Mouse (Mus musculus) gonadal fat pad, adult 2 months (tissue): ENCODE measurements at regions not wholly inside any gene's neighbourhood (a gene's known extent, or its start where the extent isn't known, plus 50 kb on each side); places are given as distances from the start of the nearest gene placed in this dataset.

ENCODE experiments used
- DNase-seq: peaks from one replicate; pipeline ENCODE4 v3.0.0-alpha.2; 2012; ENCODE audit warnings: low read depth

DNA sequence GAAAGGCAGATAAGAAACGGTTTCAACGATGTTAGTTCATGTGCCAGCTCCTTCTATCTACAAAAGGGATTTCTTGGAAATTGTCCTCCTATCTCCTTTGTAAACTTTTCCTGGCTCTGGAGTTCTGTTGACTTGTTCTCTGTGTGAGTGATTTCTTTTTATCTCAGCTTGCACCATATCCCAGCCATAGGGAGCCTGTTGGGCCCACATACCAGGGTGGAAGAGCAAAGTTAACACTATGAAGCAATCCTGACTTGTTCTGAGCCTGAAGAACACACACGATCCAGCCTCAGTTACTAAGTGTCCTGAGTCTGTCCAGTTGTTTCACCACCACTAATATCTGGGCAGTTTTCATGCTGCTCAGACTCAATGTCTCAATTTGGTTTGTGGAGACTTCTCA lies 192.1 kb upstream of the Ptbp2 start:
- DNase-seq, result no peak

DNA sequence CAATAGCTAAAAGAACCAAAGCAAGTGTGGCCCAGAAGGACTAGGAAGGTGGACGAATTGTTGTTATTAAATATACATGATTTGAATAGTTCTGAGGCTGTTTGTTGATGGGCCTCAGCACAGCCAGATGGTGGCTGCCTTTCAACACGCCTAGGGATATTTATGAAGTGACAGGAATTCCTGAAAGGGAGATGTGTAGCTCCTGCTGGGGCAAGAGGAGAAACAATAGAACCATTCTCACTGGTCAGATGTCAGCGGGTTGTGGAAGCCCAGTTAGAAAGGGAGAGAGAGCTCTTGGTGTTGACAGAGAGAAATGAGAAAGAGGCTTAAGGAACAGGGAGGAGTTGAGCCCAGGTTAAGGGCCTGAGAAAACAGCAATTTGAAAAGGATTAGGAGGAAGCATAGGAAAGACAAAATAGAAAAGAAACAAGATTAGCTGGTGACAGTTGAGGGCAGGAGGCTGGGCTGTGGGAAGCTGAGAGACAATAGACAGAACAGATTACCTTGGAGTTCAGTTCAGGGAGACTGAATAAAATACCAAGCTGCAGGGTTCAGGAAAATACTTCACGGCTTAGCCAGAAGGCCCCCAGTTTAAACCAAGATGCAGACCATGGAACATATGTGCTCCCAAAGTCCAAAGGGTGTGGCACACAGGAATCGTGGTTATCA lies 174.7 kb upstream of the Ptbp2 start:
- DNase-seq, result no peak

DNA sequence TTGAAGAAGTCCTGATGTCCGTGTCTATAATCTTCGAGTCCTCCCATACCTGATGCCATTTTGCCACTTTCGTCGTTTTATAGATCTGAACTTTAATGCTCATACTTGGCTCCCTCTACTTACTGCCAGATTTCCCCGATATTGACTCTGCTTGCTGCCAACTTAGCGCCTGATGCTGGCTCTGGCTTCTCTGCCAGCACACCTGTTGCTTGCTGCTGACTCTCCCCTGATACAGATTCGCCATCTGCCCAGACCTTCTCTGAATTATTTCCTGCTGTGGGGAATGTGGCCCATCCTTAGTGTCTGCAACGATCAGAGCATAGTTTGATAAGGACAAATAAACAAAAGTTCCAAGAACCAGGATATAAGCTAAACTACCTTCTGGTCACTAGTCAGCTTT lies 173.3 kb upstream of the Ptbp2 start:
- no peak for DNase-seq

DNA sequence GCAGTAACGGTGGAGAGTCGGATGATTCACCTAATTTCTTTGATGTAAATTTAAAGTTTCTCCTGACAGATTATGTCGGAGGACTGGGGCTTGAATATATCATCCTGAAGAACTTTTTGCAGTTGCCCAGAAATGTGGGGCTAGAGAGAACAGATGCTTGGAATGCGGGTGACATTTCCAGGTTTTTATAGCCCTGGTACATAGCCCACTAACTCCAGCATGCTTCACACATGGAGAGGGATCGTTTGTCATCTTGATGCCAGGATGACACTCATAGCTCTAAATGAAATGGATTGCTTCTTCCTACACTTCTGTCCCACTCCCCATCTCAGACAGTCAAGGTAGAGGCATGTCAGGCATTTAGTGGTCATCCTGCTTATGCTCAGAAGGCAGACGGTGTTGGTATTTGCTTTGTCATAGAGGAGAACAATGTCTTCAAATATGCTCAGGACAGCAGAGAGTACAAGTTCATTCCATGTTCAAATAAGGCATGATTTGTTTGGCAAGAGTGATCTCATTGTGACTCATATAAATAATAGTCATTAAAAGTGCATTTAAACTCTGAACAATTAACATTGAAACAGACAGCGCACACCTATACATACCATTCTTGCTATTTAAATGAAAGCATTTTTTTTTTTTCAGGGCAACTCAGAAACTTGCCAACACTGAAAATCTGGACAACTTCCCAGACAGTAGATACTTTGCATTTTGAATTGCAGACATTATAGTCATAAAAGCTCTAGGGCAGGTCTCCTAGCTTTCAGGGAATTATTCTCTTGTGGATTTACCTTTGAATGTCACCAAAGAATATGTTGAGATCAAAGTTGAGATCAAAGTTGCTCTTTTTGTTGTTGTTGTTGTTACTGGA lies 171.7 kb upstream of the Ptbp2 start:
- no peak for DNase-seq

DNA sequence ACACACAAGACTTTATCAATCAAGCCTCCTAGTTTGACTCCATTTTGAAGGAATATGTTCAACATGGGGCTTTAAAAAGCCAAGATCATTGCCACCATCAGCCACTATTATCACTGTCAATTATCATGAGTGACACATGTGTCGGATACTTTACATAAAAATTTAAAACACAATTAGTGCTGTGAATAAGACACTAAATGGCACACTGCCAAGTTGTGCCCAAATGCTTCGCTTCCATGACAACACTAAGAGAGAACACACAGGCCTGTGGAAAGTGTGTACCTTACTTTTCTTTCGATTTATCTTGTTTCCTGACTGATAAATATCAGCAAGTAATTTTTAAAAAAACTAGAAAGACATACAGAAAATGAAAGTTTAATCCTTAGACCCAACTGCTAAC lies 166.5 kb upstream of the Ptbp2 start:
- DNase-seq, result no peak

DNA sequence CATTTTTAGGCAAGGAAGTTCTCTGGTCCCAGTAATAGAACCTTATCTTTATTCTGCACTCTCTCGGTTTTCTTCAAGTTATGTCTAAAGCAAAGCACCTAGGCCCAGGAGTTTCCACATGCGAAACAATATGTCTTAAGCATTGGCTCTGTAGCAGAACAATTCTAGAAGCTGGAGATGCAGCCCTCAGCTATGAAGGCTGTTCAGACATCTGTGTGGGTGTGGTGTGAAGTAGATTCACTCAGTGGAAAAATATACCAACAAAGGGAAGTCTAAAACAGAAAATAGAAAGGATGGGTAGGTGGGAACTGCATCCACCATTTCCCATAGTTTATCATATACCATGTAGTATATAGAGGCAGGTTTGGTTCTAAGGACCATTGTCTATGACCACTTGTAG lies 165.8 kb upstream of the Ptbp2 start:
- DNase-seq, result no peak

DNA sequence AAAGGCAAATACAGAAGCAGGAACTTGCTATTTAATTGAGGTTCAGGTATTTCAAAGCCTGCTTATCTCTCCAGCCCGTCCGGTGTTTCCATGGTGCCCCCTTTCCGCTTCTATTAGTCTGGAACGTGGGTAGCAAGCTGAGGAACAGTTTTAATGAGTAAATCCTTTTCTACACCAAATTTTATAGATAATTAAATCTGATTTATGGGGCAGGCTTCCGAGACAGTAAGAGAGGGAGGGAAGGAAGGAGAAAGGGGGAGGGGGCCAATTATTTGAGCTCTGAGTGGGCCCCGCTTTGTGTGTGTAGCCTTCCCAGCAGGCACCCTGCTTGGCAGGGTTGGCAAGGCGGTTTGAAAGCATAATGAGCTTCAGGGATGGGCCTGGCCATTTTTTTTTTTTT lies 165.4 kb upstream of the Ptbp2 start:
- DNase-seq, result no peak

DNA sequence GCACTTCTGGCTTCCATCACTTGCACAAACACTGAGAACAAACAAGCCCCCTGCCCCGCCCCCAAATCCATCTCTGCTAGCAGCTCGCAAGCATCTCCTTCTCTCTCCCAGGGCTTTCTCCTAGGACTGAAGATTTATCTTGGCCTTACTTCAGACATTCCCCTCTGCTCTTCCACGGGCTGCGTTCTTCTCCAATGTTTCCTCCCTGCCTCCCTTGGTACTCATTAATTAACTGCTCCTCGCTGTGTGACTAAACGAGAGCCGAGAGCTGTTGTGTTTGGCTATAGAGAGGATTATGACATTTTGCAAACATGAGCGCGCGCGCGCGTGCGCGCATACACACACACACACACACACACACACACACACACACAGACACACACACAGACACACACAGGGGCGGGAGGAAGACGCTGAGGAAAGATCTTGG lies 164.8 kb upstream of the Ptbp2 start:
- DNase-seq, result no peak

DNA sequence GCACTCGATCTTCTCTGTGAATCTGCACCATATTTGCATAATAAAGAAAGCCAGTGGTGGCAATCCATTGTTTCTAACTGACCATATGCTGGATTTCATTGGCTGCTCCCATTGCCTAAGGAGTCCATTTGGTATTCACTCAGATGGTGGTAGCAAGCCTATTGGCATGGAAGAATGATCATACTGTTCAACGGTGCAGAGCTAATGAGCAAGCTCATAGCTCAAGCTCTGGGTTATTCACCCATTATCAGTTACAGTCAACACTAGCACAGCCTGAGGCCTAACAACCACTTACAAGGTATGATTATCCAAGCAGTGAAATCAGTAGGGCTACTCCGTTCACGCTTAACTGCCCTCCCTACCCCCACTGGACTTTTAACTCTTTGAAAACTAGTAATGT lies 162.9 kb upstream of the Ptbp2 start:
- DNase-seq, result no peak

DNA sequence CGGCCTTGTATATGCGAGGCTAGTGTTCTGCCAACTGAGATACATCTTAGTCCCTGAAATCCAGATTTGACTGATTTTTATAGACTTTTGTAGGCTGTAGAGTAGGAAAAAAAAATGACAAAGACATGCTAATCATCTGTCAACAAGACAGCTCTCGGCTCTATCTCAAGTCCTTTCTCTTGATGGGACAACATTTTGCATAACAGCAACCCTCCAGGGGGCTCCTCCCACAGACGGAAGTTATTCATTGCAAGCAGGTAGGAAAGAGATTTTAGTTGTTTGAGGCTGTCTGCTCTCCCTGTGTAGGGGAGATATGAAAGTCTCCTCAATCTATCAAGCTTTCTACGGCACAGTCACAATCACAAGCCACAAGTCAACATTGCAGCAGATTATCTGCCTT lies 159.8 kb upstream of the Ptbp2 start:
- no peak for DNase-seq

DNA sequence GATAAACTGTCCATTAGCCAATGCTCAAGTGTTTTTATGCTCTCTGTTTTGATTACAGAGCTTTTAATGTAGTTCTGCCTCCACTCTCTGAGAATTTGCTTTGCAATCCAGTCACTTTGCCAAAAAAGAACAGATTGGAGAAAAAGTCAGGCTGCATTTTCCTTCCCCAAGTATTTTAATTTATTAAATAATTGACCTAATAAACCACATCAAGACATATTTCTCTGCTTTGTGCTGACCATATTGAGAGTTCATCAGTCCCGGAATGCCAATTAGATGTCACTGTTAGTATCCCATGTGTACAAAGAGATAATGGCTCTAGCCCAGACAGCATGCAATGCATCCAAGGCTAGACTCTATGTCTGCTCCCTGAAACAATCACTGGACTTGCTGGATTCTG lies 154.8 kb upstream of the Ptbp2 start:
- no peak for DNase-seq

DNA sequence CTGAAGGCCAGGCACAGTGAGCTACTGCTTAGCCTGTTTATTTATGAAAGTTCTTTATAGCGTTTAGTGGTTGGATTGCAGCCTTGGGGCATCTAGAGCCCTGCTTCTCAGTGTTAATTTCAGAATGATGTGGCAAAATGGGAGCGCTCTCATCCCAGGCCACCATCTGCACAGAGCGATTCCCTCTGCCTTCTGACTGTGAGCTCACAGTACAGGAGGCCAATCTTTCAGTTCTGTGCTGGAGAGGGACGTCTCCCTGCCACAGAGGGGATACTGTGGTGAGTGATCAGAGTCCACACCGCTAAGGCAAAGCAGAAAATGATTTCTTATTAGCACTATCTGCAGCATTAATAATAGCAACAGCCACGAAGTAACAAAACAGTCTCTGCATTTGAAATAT lies 154.2 kb upstream of the Ptbp2 start:
- DNase-seq, result no peak

DNA sequence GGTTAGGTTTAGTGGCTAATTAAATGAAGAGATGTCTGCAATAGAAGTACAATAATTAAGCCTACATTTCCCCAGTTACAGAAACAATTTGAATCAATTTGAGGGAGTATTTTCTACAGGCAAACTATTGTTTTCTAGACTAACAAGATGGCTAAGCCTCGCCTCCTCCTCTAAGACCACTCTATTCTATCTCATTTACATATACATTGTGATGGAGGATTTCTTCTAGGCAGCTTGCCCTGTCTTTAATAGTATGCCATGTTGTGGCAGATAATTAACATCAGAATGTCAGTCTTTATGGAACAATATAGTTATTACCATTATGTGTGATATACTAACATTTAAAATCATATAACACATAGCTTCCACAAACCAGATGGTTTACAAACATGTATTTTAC lies 152.3 kb upstream of the Ptbp2 start:
- no peak for DNase-seq

DNA sequence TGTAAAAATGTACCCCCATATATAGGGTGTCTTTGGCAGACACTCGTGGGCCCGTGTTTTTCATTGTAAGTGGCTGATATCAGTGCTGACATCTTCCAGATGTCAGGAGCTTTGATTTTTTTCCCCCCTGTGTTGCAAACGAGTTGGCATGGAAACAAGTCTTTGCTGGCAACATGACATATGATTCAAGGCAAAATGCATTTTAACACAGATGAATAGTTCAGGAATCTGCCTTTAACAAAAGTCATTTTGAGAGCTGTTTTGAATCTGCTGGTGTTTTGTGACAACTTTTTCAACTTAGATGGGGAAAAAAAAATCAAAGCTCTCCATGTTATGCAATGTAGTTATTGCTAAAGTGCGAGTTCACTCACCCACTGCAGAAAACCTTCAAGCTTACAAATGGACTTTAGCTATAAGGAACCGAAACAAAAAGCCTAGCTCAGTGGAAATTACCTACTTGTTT lies 148.8 kb upstream of the Ptbp2 start:
- no peak for DNase-seq

DNA sequence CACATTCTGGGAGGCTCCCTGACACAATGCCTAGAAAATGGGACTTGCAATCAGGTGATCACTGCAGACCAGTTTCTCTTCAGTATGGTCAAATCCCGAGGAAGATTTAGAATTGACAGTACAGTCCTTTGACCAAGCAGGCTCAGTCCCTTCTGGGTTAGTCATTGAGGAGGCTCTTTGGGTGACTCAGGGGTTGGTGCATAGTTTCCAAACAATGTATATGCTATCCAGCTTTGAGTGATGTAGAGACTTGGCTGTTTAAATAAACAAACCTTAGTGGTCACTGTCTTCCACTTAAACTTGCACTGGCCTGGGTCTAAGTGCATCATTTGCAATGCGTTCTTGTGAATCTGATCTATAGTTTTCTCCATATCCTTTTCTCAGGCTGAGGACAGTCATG lies 144.0 kb upstream of the Ptbp2 start:
- DNase-seq, result no peak

DNA sequence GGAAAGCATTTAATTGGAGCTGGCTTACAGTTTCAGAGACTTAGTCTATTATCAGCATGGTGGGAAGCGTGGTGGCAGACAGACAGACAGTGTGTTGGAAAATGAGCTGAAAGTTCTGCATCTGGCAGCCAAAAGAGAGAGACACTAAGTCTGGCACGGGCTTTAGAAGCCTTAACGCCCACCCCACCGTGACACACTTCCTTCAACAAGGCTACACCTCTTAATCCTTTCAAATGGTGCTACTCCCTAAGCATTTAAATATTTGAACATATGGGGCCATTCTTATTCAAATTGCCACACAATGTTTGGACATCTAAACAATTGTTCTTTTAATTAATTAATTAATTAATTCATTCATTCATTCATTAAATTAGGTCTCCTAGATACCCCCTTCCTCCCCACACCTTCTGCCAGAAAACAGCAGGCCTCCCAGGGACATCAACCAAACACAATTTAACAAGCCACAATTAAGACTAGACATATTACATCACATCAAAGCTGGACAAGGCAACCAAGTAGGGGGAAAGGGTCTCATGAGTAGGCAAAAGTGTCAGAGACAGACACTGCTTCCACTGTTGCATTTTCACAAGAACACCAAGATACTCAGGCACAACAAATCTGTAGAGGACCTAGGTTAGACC lies 135.4 kb upstream of the Ptbp2 start:
- no peak for DNase-seq

DNA sequence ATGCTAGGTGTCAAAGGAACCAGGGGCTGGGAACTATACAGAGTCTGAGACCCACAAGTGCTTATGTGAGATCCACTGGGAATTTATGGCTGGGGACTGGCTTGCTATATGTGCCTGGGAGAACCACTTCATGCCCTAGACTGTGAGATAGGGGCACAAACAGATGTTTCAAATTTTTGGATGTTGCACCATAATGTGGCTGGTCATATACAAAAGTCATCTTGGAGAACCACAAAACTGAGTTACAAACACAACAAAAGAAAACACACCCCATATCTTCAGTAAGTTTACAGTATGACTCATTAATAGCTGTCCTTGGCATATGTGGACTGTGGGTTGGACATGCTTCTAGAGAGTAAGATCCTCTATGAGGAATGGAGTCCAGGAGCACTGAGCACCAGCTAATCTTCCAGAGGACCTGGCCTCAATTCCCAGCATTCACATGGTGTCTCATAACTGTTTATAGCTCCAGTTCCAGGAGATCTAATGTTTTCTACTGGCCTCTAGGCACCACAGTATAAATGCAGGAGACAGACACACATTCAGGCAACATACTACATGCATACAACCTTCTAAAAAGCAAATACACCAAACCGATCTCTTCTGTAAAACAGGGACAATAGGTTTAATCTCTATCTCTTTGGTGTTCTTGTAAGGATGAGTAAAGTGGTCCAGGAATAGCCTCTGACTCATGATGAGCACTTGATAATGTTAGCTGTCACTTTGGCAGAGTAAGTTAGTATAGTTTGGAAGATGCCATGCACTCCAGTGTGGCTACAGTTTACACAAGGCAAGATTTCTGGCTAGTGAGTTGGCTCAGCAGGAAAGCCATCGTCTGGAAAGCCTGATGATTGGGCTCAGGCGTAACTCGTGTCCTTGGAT lies 132.0 kb upstream of the Ptbp2 start:
- DNase-seq, result no peak

DNA sequence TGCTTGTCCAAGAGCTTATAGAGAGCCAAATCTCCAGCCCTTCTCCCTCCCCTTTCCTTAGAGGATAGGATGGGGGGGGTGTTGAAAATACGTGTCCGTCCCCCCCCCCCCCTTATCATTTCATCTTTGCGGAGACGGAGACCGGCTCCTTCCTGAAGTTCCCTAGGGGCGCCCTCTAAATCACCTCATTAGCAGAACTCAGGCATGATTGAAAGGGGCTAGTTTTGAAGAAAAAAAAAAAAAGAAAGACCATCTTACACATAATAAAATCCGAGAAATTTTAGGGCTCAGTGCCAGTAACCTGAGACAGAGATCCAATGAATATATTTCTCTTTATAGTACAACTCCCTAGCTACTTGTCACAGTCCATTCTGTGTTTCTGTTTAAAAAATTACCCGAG lies 127.3 kb upstream of the Ptbp2 start:
- DNase-seq, result no peak

DNA sequence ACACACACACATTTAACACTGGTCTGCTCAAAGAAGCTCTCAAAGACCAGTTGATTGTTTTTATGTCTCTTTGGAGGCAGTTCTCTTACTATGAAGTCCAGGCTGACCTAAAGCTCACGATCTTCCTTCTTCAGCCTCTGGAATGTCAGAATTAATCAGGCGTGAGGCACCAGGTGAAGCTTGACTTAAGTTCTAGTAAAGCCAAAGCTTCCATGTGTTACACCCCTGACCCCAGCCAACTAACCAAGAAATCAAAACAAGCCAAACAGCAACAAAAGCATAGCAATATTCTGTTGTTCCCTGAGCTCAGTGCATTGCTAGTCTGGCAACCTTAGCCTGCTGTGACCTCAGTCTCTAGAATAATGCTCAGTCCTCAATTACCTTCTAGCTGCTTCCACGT lies 120.0 kb upstream of the Ptbp2 start:
- no peak for DNase-seq

DNA sequence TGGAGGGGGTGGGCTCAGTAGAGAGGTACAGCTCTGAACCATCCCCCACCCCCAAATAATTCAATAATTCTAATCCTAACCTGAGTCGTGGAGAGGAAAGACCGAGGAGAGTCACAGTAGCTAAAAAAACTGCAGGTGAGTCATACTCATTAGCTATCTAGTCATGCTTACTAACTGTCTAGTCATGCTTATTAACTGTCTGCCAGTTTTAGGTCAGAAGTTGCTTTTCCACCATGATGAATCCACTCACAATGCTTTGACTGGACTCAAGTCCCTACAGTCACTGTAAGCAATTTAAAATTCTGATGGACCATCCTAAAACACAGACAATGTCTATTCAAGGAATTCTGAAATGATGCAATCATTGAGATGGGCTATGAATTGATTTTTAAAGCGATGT lies 110.9 kb upstream of the Ptbp2 start:
- no peak for DNase-seq

DNA sequence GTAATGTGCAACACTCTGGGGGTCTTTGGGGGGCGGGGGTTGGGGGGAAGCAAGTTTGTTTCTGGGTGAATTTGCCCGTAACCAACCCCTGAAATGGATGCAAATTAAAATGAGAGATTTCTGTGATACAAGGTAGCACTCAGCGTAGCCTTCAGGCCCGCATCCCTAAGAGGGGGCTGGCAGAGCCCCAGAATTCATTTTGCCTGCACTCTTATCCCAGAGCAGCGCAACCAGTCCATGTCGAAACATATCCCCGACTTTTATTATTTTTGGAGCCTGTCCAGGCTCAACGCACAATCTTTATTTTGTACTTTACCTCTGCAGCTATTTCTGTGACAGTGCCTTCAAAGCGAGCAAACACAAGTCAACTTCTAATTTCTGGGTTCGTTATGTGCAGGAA lies 109.8 kb upstream of the Ptbp2 start:
- peak; percentile 13 for DNase-seq
